Mouse (Mus musculus) limb, embryonic 14.5 days (tissue): ENCODE results near the gene Eif2a. TPM values are rescaled to one million over a fixed set of nuclear protein-coding genes. Genes with fewer than 3 reads are reported as not detected.

Source experiments
- ATAC-seq: fragments of 200-750 bp; cut with Nextera tagmentation; 2 replicates; pipeline ENCODE4 v1.8.0; 2017; ENCODE audit warnings: low read depth, moderate number of reproducible peaks, moderate TSS enrichment; ENCODE audit not compliant: low FRiP score
- DNase-seq: peaks from one replicate; pipeline ENCODE4 v3.0.0-alpha.2; 2015; ENCODE audit warnings: low spot score
- H3K27ac ChIP-seq: fragments of 300-500 bp; sonication (generic); replicated peaks from 2 replicates; pipeline ENCODE4 v1.5.1; 2014; ENCODE audit warnings: low read depth, mild to moderate bottlenecking, low read length, moderate library complexity, mixed read lengths
- H3K27me3 ChIP-seq: fragments of 300-500 bp; sonication (generic); 2 replicates; pipeline ENCODE4 v1.6.1; 2014; ENCODE audit warnings: low read length, mixed read lengths; ENCODE audit not compliant: control insufficient read depth, insufficient read depth
- H3K36me3 ChIP-seq: fragments of 300-500 bp; sonication (generic); 2 replicates; pipeline ENCODE4 v1.6.1; 2014; ENCODE audit warnings: mild to moderate bottlenecking, low read length, moderate library complexity, mixed read lengths; ENCODE audit not compliant: control insufficient read depth, insufficient read depth
- H3K4me1 ChIP-seq: fragments of 300-500 bp; sonication (generic); 2 replicates; pipeline ENCODE4 v1.6.1; 2014; ENCODE audit warnings: antibody characterized with exemption, low read length, mixed read lengths; ENCODE audit not compliant: control insufficient read depth, insufficient read depth
- H3K4me2 ChIP-seq: fragments of 300-500 bp; sonication (generic); replicated peaks from 2 replicates; pipeline ENCODE4 v1.6.1; 2014; ENCODE audit warnings: low read depth, mild to moderate bottlenecking, low read length, moderate library complexity; ENCODE audit not compliant: severe bottlenecking
- H3K4me3 ChIP-seq: fragments of 300-500 bp; sonication (generic); replicated peaks from 2 replicates; pipeline ENCODE4 v1.5.1; 2014; ENCODE audit warnings: low read length
- H3K9ac ChIP-seq: fragments of 300-500 bp; sonication (generic); 2 replicates; pipeline ENCODE4 v1.6.1; 2014; ENCODE audit warnings: mild to moderate bottlenecking, low read depth, low read length, moderate library complexity; ENCODE audit not compliant: severe bottlenecking
- H3K9me3 ChIP-seq: fragments of 300-500 bp; sonication (generic); 2 replicates; pipeline ENCODE4 v1.6.1; 2016; ENCODE audit warnings: low read length; ENCODE audit not compliant: control insufficient read depth
- POLR2A ChIP-seq: fragments of 200-500 bp; IDR thresholded peaks from 2 replicates; pipeline ENCODE4 v1.8.0; 2012; ENCODE audit warnings: inconsistent platforms, mild to moderate bottlenecking, moderate library complexity, borderline replicate concordance; ENCODE audit not compliant: insufficient read depth, insufficient read length; ENCODE audit errors: extremely low read depth
- WGBS: fragments of 180-500 bp; shearing (Covaris S2); extraction: QIAGEN DNeasy Blood & Tissue Kit; methylation state at CpG from one replicate; pipeline ENCODE4 v1.1.7; 2014; 5-methylcytosine and 5-hydroxymethylcytosine counted together
- polyA plus RNA-seq, 2 experiments: library from polyadenylated mRNA; depleted of rRNA in 1 of 2; stranded (reverse) in 1 of 2; unstranded in 1 of 2; fragments of >200 nt; fragmentation: Nextera tagmentation in 1 of 2; extraction: Ambion mirVana in 1 of 2; gene quantifications; 2 replicates each; pipeline versions ENCODE4 v1.2.1 to v1.2.3; 2012 to 2014

Eif2a gene
- polyA plus RNA-seq, 2 experiments, result 52.2 to 55.8 TPM

GRCm38 (mm10) chr3:58490787-58491186 is 34.8 kb upstream of the Eif2a start:
- H3K4me3 ChIP-seq, result no peak overlapping the region
- 69% methylated on average over 7 of the region's 7 CpGs for WGBS
- no peaks in the 10 kb centered on the region for H3K4me1 ChIP-seq
- no peaks in the 10 kb centered on the region for H3K27me3 ChIP-seq
- DNase-seq (no peak), ATAC-seq (no peak)
- no peak for TF ChIP-seq POLR2A
- no peak overlapping the region for H3K4me2 ChIP-seq
- H3K9me3 ChIP-seq, result no peaks in the 10 kb centered on the region
- H3K9ac ChIP-seq, result no peak overlapping the region
- no peaks in the 10 kb centered on the region for H3K36me3 ChIP-seq
- H3K27ac ChIP-seq, result no peak overlapping the region

GRCm38 (mm10) chr3:58493621-58494020 is 32.0 kb upstream of the Eif2a start:
- H3K4me3 ChIP-seq, result no peak overlapping the region
- DNase-seq, result no peak
- WGBS, result 88% methylated on average over 4 of the region's 4 CpGs
- H3K27me3 ChIP-seq, result no peaks in the 10 kb centered on the region
- TF ChIP-seq POLR2A, result no peak
- H3K4me1 ChIP-seq, result no peaks in the 10 kb centered on the region
- H3K9ac ChIP-seq, result no peak overlapping the region
- H3K27ac ChIP-seq, result no peak overlapping the region
- H3K4me2 ChIP-seq, result no peak overlapping the region
- no peaks in the 10 kb centered on the region for H3K36me3 ChIP-seq
- H3K9me3 ChIP-seq, result no peaks in the 10 kb centered on the region
- no peak for ATAC-seq

GRCm38 (mm10) chr3:58501961-58502360 is 23.7 kb upstream of the Eif2a start:
- DNase-seq, result no peak
- 75% methylated on average over 2 of the region's 2 CpGs for WGBS
- Histone ChIP-seq H3K27ac (no peak overlapping the region), H3K4me2 (no peak overlapping the region), H3K27me3 (no peaks in the 10 kb centered on the region), H3K9me3 (no peaks in the 10 kb centered on the region), H3K9ac (no peak overlapping the region), H3K36me3 (no peaks in the 10 kb centered on the region), H3K4me3 (no peak overlapping the region), H3K4me1 (no peaks in the 10 kb centered on the region)
- TF ChIP-seq POLR2A, result no peak
- no peak for ATAC-seq

GRCm38 (mm10) chr3:58503720-58504333 is 21.8 kb upstream of the Eif2a start:
- Histone ChIP-seq H3K36me3 (no peaks in the 10 kb centered on the region), H3K27ac (no peak overlapping the region), H3K4me3 (no peak overlapping the region), H3K9me3 (no peaks in the 10 kb centered on the region), H3K4me2 (no peak overlapping the region), H3K27me3 (no peaks in the 10 kb centered on the region), H3K9ac (no peak overlapping the region), H3K4me1 (no peaks in the 10 kb centered on the region)
- DNase-seq (no peak), ATAC-seq (no peak)
- WGBS, result 63% methylated on average over 3 of the region's 3 CpGs
- TF ChIP-seq POLR2A, result no peak

- TF ChIP-seq POLR2A, result no peak
- no peaks in the 10 kb centered on the region for H3K9me3 ChIP-seq
- no peaks in the 10 kb centered on the region for H3K36me3 ChIP-seq
These were observed 20.9 kb upstream of the Eif2a start for GRCm38 (mm10) chr3:58504676-58505075.

More at GRCm38 (mm10) chr3:58504676-58505075, 20.9 kb upstream of the Eif2a start:
- no peaks in the 10 kb centered on the region for H3K4me1 ChIP-seq
- H3K4me3 ChIP-seq, result no peak overlapping the region
- ATAC-seq (no peak), DNase-seq (no peak)
- no peak overlapping the region for H3K4me2 ChIP-seq
- H3K9ac ChIP-seq, result no peak overlapping the region
- H3K27me3 ChIP-seq, result no peaks in the 10 kb centered on the region
- no peak overlapping the region for H3K27ac ChIP-seq
